Mouse (Mus musculus) c-Kit-negative CD71-positive TER-119-positive erythroid progenitor cells, embryonic 14.5 days (primary cell): ENCODE data around the gene Gm10220.
"Not testable (repeated sequence)": the region's sequence is repeated elsewhere in the genome, so short reads cannot be mapped to it uniquely, and the experiment has no call there.

ENCODE experiments used
- DNase-seq: peaks from one replicate; pipeline ENCODE4 v3.0.0-alpha.2; 2013; ENCODE audit warnings: low read depth, low spot score

The Gm10220 gene

GRCm38 (mm10) chr5:26121321-26121720 is at the start of gene Gm10220:
Gene Gm10220, minus strand, starts transcription at chr5:26121421.
- not testable (repeated sequence) for DNase-seq

GRCm38 (mm10) chr5:26169855-26170254 is 48.6 kb upstream of the Gm10220 start:
- DNase-seq, result no peak

- DNase-seq, result no peak
Observed at GRCm38 (mm10) chr5:26165791-26166165, 44.6 kb upstream of the Gm10220 start.

- DNase-seq, result no peak
Observed at GRCm38 (mm10) chr5:26165036-26165790, 44.0 kb upstream of the Gm10220 start.

GRCm38 (mm10) chr5:26157396-26158170 is 36.4 kb upstream of the Gm10220 start:
- DNase-seq, result no peak

GRCm38 (mm10) chr5:26142891-26143290 is 21.7 kb upstream of the Gm10220 start:
- DNase-seq, result no peak

- not testable (repeated sequence) for DNase-seq
Observed at GRCm38 (mm10) chr5:26105262-26105661, 16.0 kb downstream of the Gm10220 start, which contains the start of gene 5031410I06Rik. Gene 5031410I06Rik, minus strand, starts transcription at chr5:26105362.

- not testable (repeated sequence) for DNase-seq
Observed at GRCm38 (mm10) chr5:26089191-26089590, 32.0 kb downstream of the Gm10220 start, which contains the start of gene Gm10471. Gene Gm10471, minus strand, starts transcription at chr5:26089291.

GRCm38 (mm10) chr5:26079023-26079422 is 42.2 kb downstream of the Gm10220 start:
- DNase-seq, result not testable (repeated sequence)

GRCm38 (mm10) chr5:26070716-26071115 is 50.5 kb downstream of the Gm10220 start:
- DNase-seq, result no peak
